In the genomic region with DNA sequence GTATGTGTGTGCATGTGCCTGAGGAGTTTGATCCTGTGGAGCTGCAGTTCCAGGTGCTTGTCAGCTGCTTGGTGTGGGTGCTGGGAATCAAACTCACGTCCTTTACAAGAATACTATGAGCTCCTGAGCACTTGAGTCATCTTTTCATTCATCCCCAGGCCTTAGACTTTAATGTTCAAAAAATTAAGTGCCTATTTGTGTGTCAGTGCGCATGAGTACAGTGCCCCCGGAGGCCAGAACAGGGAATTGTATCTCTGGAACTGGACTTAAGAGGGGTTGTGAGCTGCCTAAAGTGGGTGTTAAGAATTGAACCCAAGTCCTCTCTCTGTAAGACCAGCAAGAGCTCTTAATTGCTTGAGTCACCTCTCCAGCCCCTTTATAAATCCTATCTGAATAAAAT, we compare ENCODE assay signal across 9 mouse cellular contexts. TPM values are rescaled to one million over a fixed set of nuclear protein-coding genes. Genes with fewer than 3 reads are reported as not detected.
DNase-seq lines count a peak whose midpoint lies in the region; ATAC-seq and TF ChIP-seq lines count a peak whose summit lies in the region.
"Had no signal": no experiment of that assay in that cellular context is flagged by ENCODE, and none has a peak within 500 bp of the region (broad histone marks: within the 10 kb centered on the region; RNA-seq: fewer than 3 reads in every experiment).

No protein-coding gene starts in this region.

- no peaks in the 10 kb centered on the region for H3K4me1 ChIP-seq in hindbrain, postnatal 0 days (ENCODE audit: insufficient read depth, low read length)
- no peaks in the 10 kb centered on the region for H3K4me1 ChIP-seq in hindbrain, embryonic 14.5 days (replicated peaks; ENCODE audit: control insufficient read depth, insufficient read depth, low read length)
- H3K4me1 ChIP-seq: neural tube, embryonic 12.5 days had no signal

- peak; percentile 55 for TF ChIP-seq CTCF in hindbrain, postnatal 0 days (IDR thresholded peaks at IDR 0.05; ENCODE audit: low read depth)

- H3K4me2 ChIP-seq in hindbrain, postnatal 0 days (ENCODE audit: low read depth, low read length): no peak overlapping the region
- no peak overlapping the region for H3K4me2 ChIP-seq in hindbrain, embryonic 14.5 days (replicated peaks)
- H3K4me2 ChIP-seq: neural tube, embryonic 12.5 days had no signal

- no peak overlapping the region for H3K27ac ChIP-seq in hindbrain, postnatal 0 days
- H3K27ac ChIP-seq in hindbrain, embryonic 14.5 days: no peak overlapping the region
- H3K27ac ChIP-seq: neural tube, embryonic 12.5 days had no signal

- H3K36me3 ChIP-seq in hindbrain, postnatal 0 days (ENCODE audit: insufficient read depth, low read length): 0 out of 2 replicates have a peak, but pooled peaks cover 2% of the 10 kb centered on the region
- peaks cover 10% of the 10 kb centered on the region; the same call in 1 of the 2 replicates for H3K36me3 ChIP-seq in hindbrain, embryonic 14.5 days (replicated peaks; ENCODE audit: control insufficient read depth, insufficient read depth)

- H3K9me3 ChIP-seq in hindbrain, postnatal 0 days (ENCODE audit: low read length): no peaks in the 10 kb centered on the region
- H3K9me3 ChIP-seq in hindbrain, embryonic 14.5 days (ENCODE audit: control insufficient read depth, low read length): no peaks in the 10 kb centered on the region
- H3K9me3 ChIP-seq: neural tube, embryonic 12.5 days had no signal

- no peak for DNase-seq in hindbrain, postnatal 0 days (ENCODE audit: low spot score)
- DNase-seq in hindbrain, embryonic 14.5 days (ENCODE audit: low spot score): no peak
- DNase-seq in adipocyte (ENCODE audit: low spot score): peak; percentile 24
- peak; percentile 39 for DNase-seq in kidney, postnatal 10 days
- peak; percentile 46 for DNase-seq in thymus, postnatal 0 days (ENCODE audit: low spot score)
- DNase-seq in heart, postnatal 36 days: no peak
- DNase-seq in frontal cortex, postnatal 36 days (ENCODE audit: low spot score in 2 of 2): no peak

- no peak for ATAC-seq in hindbrain, postnatal 0 days
- ATAC-seq in hindbrain, embryonic 14.5 days (ENCODE audit: low FRiP score): no peak
- peak; percentile 75 for ATAC-seq in CD4-positive, CD25-positive, alpha-beta regulatory T cell, adult 4 months

- intact Hi-C loops in heart, postnatal 36 days (cut with DNase I): no loop called here

- H3K4me3 ChIP-seq in hindbrain, postnatal 0 days (ENCODE audit: low read length): no peak overlapping the region
- no peak overlapping the region for H3K4me3 ChIP-seq in hindbrain, embryonic 14.5 days (replicated peaks; ENCODE audit: low read length)
- H3K4me3 ChIP-seq: neural tube, embryonic 12.5 days had no signal

- H3K9ac ChIP-seq in hindbrain, postnatal 0 days (replicated peaks; ENCODE audit: low read length): no peak overlapping the region
- H3K9ac ChIP-seq in hindbrain, embryonic 14.5 days: no peak overlapping the region
- H3K9ac ChIP-seq: neural tube, embryonic 12.5 days had no signal

- no peaks in the 10 kb centered on the region for H3K27me3 ChIP-seq in hindbrain, postnatal 0 days (ENCODE audit: insufficient read depth, low read length)
- no peaks in the 10 kb centered on the region for H3K27me3 ChIP-seq in hindbrain, embryonic 14.5 days (ENCODE audit: control insufficient read depth, insufficient read depth, low read length)
- H3K27me3 ChIP-seq: neural tube, embryonic 12.5 days had no signal

- 57% methylated on average over 3 of the region's 3 CpGs for WGBS in hindbrain, postnatal 0 days
- 75% methylated on average over 3 of the region's 3 CpGs for WGBS in hindbrain, embryonic 14.5 days

RNA-seq across cellular contexts. Expression of a gene that starts 9.6 kb away (rescaled TPM):
- total RNA-seq in hindbrain, postnatal 0 days (2014; rRNA removed): 6.4 and 9.5 TPM in 2 replicates
- polyA plus RNA-seq in hindbrain, postnatal 0 days (2015; fragmentation: Nextera tagmentation; extraction: Ambion mirVana): 10.9 and 12.9 TPM in 2 replicates
- polyA plus RNA-seq in hindbrain, embryonic 14.5 days (2014; fragmentation: Nextera tagmentation; extraction: Ambion mirVana): 6.2 and 7.5 TPM in 2 replicates
- 10 to 100 TPM in 1 of 2 experiments, 1 to 10 TPM in 1; 9.3 to 13.4 TPM for polyA plus RNA-seq in CD4-positive, CD25-positive, alpha-beta regulatory T cell, adult 4 months (2017; shearing (Covaris generic))
- polyA plus RNA-seq in thymus, postnatal 0 days (2015; fragmentation: Nextera tagmentation; extraction: Ambion mirVana): 4.8 TPM in 2 replicates
- 10 to 100 TPM in 1 of 2 experiments, 1 to 10 TPM in 1; 9.2 to 10.2 TPM for total RNA-seq in heart, postnatal 36 days (2021)

RNA-seq across cellular contexts. Expression of a gene that starts 20.4 kb away (rescaled TPM):
- total RNA-seq in hindbrain, postnatal 0 days (2014; rRNA removed): 10.7 and 11.7 TPM in 2 replicates
- 3.7 and 4.1 TPM in 2 replicates for polyA plus RNA-seq in hindbrain, postnatal 0 days (2015; fragmentation: Nextera tagmentation; extraction: Ambion mirVana)
- polyA plus RNA-seq in hindbrain, embryonic 14.5 days (2014; fragmentation: Nextera tagmentation; extraction: Ambion mirVana): 11.3 and 12.3 TPM in 2 replicates
- not detected for polyA plus RNA-seq in CD4-positive, CD25-positive, alpha-beta regulatory T cell, adult 4 months (2017; shearing (Covaris generic))
- polyA plus RNA-seq in thymus, postnatal 0 days (2015; fragmentation: Nextera tagmentation; extraction: Ambion mirVana): 0.15 and 0.26 TPM in 2 replicates
- total RNA-seq in heart, postnatal 36 days (2021): under 1 TPM; 0.08 to 0.27 TPM

RNA-seq across cellular contexts. Expression of a gene that starts 44.9 kb away (rescaled TPM):
- 48.6 and 50.3 TPM in 2 replicates for total RNA-seq in hindbrain, postnatal 0 days (2014; rRNA removed)
- 14.3 and 15.4 TPM in 2 replicates for polyA plus RNA-seq in hindbrain, postnatal 0 days (2015; fragmentation: Nextera tagmentation; extraction: Ambion mirVana)
- polyA plus RNA-seq in hindbrain, embryonic 14.5 days (2014; fragmentation: Nextera tagmentation; extraction: Ambion mirVana): 19.7 and 22.6 TPM in 2 replicates
- polyA plus RNA-seq in CD4-positive, CD25-positive, alpha-beta regulatory T cell, adult 4 months (2017; shearing (Covaris generic)): 1 to 10 TPM; 8.0 to 8.1 TPM
- polyA plus RNA-seq in thymus, postnatal 0 days (2015; fragmentation: Nextera tagmentation; extraction: Ambion mirVana): 15.4 and 17.7 TPM in 2 replicates
- total RNA-seq in heart, postnatal 36 days (2021): 10 to 100 TPM; 11.1 to 13.0 TPM

RNA-seq across cellular contexts. Expression of a gene that starts 56.3 kb away (rescaled TPM):
- total RNA-seq in hindbrain, postnatal 0 days (2014; rRNA removed): 32.6 and 34.3 TPM in 2 replicates
- 33.7 and 35.5 TPM in 2 replicates for polyA plus RNA-seq in hindbrain, postnatal 0 days (2015; fragmentation: Nextera tagmentation; extraction: Ambion mirVana)
- polyA plus RNA-seq in hindbrain, embryonic 14.5 days (2014; fragmentation: Nextera tagmentation; extraction: Ambion mirVana): 52.7 and 53.6 TPM in 2 replicates
- 10 to 100 TPM; 30.2 to 33.1 TPM for polyA plus RNA-seq in CD4-positive, CD25-positive, alpha-beta regulatory T cell, adult 4 months (2017; shearing (Covaris generic))
- 34.0 and 34.7 TPM in 2 replicates for polyA plus RNA-seq in thymus, postnatal 0 days (2015; fragmentation: Nextera tagmentation; extraction: Ambion mirVana)
- 10 to 100 TPM; 24.7 to 25.7 TPM for total RNA-seq in heart, postnatal 36 days (2021)

Comparison
In these comparisons a context has a peak if more than half of its experiments do, and no peak if none do; other contexts are left out.
1. DNase-seq: peak in adipocyte (single experiment), kidney, postnatal 10 days (single experiment) and thymus, postnatal 0 days (single experiment); none in hindbrain, postnatal 0 days (single experiment), hindbrain, embryonic 14.5 days (single experiment), heart, postnatal 36 days (0 of 2) and frontal cortex, postnatal 36 days (0 of 2).